Mouse (Mus musculus) forebrain, embryonic 15.5 days (tissue): Measurements from ENCODE around the gene Stk11. TPM values are rescaled to one million over a fixed set of nuclear protein-coding genes. Genes with fewer than 3 reads are reported as not detected.

Experiments
- ATAC-seq: fragments of 200-750 bp; cut with Nextera tagmentation; replicated peaks from 2 replicates; pipeline ENCODE4 v1.8.0; 2017; ENCODE audit warnings: mild to moderate bottlenecking, moderate TSS enrichment, moderate library complexity
- H3K27ac ChIP-seq: fragments of 300-500 bp; sonication (generic); replicated peaks from 2 replicates; pipeline ENCODE4 v1.5.1; 2015; ENCODE audit warnings: mild to moderate bottlenecking, inconsistent platforms
- H3K27me3 ChIP-seq: fragments of 300-500 bp; sonication (generic); 2 replicates; pipeline ENCODE4 v1.6.1; 2015; ENCODE audit warnings: inconsistent platforms
- H3K36me3 ChIP-seq: fragments of 300-500 bp; sonication (generic); 2 replicates; pipeline ENCODE4 v1.6.1; 2015; ENCODE audit warnings: mild to moderate bottlenecking, inconsistent platforms
- H3K4me1 ChIP-seq: fragments of 300-500 bp; sonication (generic); 2 replicates; pipeline ENCODE4 v1.6.1; 2015; ENCODE audit warnings: inconsistent platforms
- H3K4me2 ChIP-seq: fragments of 300-500 bp; sonication (generic); replicated peaks from 2 replicates; pipeline ENCODE4 v1.6.1; 2015; ENCODE audit warnings: mild to moderate bottlenecking, inconsistent platforms
- H3K4me3 ChIP-seq: fragments of 300-500 bp; sonication (generic); 2 replicates; pipeline ENCODE4 v1.5.1; 2015; ENCODE audit warnings: mild to moderate bottlenecking, inconsistent platforms
- H3K9ac ChIP-seq: fragments of 300-500 bp; sonication (generic); replicated peaks from 2 replicates; pipeline ENCODE4 v1.6.1; 2015; ENCODE audit warnings: mild to moderate bottlenecking, inconsistent platforms
- H3K9me3 ChIP-seq: fragments of 300-500 bp; sonication (generic); 2 replicates; pipeline ENCODE4 v1.6.1; 2016; ENCODE audit warnings: inconsistent platforms
- WGBS: fragments of 180-500 bp; shearing (Covaris S2); methylation state at CpG from one replicate; pipeline ENCODE4 v1.1.7; 2015; ENCODE audit warnings: mixed read lengths; 5-methylcytosine and 5-hydroxymethylcytosine counted together
- polyA plus RNA-seq: library from polyadenylated mRNA; unstranded; fragments of >200 nt; fragmentation: Nextera tagmentation; extraction: Ambion mirVana; gene quantifications from 2 replicates; pipeline ENCODE4 v1.2.1, GENCODE M21; 2015

Stk11 gene
- polyA plus RNA-seq, 1 experiment from 2014 or later: 20.3 TPM

DNA sequence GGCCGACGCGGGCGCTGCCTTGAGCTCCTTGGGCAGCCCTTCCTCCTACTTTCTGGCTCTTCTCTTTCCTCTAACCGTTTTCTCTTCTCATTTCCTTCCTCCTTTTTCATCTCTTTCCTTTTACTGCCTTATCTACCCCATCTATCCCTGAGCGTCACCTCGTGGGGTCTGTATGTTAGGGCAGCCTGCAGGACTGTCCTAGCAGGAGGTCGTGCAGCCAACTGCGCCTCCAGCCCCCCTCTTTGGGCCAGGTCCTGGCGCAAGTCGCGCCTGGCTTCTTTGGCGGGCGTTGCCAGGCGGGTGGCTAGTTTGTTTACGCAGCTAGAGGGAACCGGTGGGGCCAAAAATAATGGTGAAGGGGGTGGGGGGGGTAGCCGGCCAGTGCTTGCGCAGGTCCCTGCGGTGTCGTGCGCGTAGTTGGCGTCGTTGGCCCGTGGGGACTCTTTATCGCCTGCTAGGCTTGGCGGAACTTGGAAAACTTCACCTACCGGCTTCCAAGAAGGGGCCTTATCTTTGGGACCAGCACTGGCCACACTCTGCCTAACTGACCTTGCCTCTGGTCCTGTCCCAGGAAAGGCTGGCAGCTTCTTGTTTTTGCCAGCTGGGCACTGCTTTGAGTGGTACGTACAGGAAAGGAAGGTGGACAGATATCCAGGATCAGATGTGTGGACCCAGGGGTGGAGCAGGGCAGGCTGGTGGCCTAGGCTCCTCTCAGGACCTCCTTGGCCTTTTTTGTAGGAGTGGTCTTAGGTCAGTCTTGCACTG lies 1.5 kb downstream of the Stk11 start:
- peak overlapping the region; percentile 88 for H3K4me2 ChIP-seq
- H3K27me3 ChIP-seq: no peaks in the 10 kb centered on the region
- H3K9me3 ChIP-seq: no peaks in the 10 kb centered on the region
- peaks cover 47% of the 10 kb centered on the region for H3K4me1 ChIP-seq
- ATAC-seq: no peak
- H3K4me3 ChIP-seq: peak overlapping the region; percentile 68
- H3K27ac ChIP-seq: peak overlapping the region; percentile 28
- H3K36me3 ChIP-seq: 0 out of 2 replicates have a peak, but pooled peaks cover 3% of the 10 kb centered on the region
- 5% methylated on average over 30 of the region's 30 CpGs for WGBS
- H3K9ac ChIP-seq: peak overlapping the region; percentile 77

DNA sequence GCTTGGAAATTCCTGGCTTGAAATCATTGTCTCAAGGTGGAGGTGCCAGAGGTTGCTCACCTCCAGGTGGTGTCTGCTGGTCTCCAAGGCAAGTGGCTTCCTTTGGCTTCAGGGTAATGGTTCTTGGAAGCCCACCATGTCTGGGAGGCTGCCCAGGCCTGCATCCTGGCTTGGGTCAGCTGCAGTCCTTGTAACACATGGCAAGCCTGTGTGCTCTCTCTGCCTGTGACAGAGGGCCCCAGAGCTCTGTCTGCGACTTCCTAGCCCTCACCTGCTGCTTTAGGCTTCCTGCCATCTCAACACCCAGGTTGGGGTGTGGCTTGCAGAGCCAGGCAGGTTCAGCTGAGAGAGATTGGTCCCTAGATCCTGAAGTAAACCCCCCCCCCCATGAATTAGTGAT lies 2.1 kb downstream of the Stk11 start:
- WGBS: 69% methylated on average over 1 of the region's 1 CpGs
- peaks cover 47% of the 10 kb centered on the region for H3K4me1 ChIP-seq
- H3K4me3 ChIP-seq: peak overlapping the region; percentile 68
- no peaks in the 10 kb centered on the region for H3K27me3 ChIP-seq
- no peak for ATAC-seq
- H3K27ac ChIP-seq: no peak overlapping the region; the same call in 1 of the 2 replicates
- H3K36me3 ChIP-seq: 0 out of 2 replicates have a peak, but pooled peaks cover 3% of the 10 kb centered on the region
- peak overlapping the region; percentile 88 for H3K4me2 ChIP-seq
- no peaks in the 10 kb centered on the region for H3K9me3 ChIP-seq
- peak overlapping the region; percentile 77 for H3K9ac ChIP-seq

- peak overlapping the region; percentile 68 for H3K4me3 ChIP-seq
- H3K9ac ChIP-seq: 0 out of 2 replicates have a peak overlapping the region, but pooled peaks have one; percentile 77
- H3K4me1 ChIP-seq: peaks cover 47% of the 10 kb centered on the region
- peak overlapping the region; percentile 33; the same call in 1 of the 2 replicates for H3K27ac ChIP-seq
- H3K27me3 ChIP-seq: no peaks in the 10 kb centered on the region
- H3K36me3 ChIP-seq: 0 out of 2 replicates have a peak, but pooled peaks cover 3% of the 10 kb centered on the region
- H3K9me3 ChIP-seq: no peaks in the 10 kb centered on the region
- 43% methylated on average over 6 of the region's 6 CpGs for WGBS
- H3K4me2 ChIP-seq: peak overlapping the region; percentile 88
- ATAC-seq: no peak
Measured at GRCm38 (mm10) chr10:80118552-80118951, 2.9 kb downstream of the Stk11 start.

- 62% methylated on average over 2 of the region's 2 CpGs for WGBS
- Histone ChIP-seq H3K36me3 (peaks cover 5% of the 10 kb centered on the region; the same call in 1 of the 2 replicates), H3K4me1 (peaks cover 39% of the 10 kb centered on the region), H3K27me3 (no peaks in the 10 kb centered on the region), H3K9ac (no peak overlapping the region), H3K27ac (no peak overlapping the region), H3K4me3 (no peak overlapping the region), H3K4me2 (no peak overlapping the region), H3K9me3 (no peaks in the 10 kb centered on the region)
- ATAC-seq: no peak
Measured at GRCm38 (mm10) chr10:80120146-80120545, 4.5 kb downstream of the Stk11 start.

- peaks cover 17% of the 10 kb centered on the region for H3K36me3 ChIP-seq
- no peak overlapping the region for H3K27ac ChIP-seq
- H3K9ac ChIP-seq: no peak overlapping the region
- peaks cover 37% of the 10 kb centered on the region for H3K4me1 ChIP-seq
- no peak overlapping the region for H3K4me2 ChIP-seq
- no peaks in the 10 kb centered on the region for H3K27me3 ChIP-seq
- WGBS: 97% methylated on average over 2 of the region's 2 CpGs
- H3K9me3 ChIP-seq: no peaks in the 10 kb centered on the region
- ATAC-seq: no peak
- H3K4me3 ChIP-seq: no peak overlapping the region
Measured at GRCm38 (mm10) chr10:80121639-80122038, 6.0 kb downstream of the Stk11 start.

- H3K4me2 ChIP-seq: no peak overlapping the region
- peaks cover 13% of the 10 kb centered on the region for H3K4me1 ChIP-seq
- peaks cover 41% of the 10 kb centered on the region for H3K36me3 ChIP-seq
- 95% methylated on average over 9 of the region's 9 CpGs for WGBS
- H3K27ac ChIP-seq: no peak overlapping the region
- H3K9me3 ChIP-seq: no peaks in the 10 kb centered on the region
- no peak for ATAC-seq
- no peak overlapping the region for H3K4me3 ChIP-seq
- H3K9ac ChIP-seq: no peak overlapping the region
- no peaks in the 10 kb centered on the region for H3K27me3 ChIP-seq
Measured at GRCm38 (mm10) chr10:80123932-80124562, 8.4 kb downstream of the Stk11 start.

- H3K36me3 ChIP-seq: peaks cover 75% of the 10 kb centered on the region
Measured at GRCm38 (mm10) chr10:80127920-80128319, 12.3 kb downstream of the Stk11 start.

GRCm38 (mm10) chr10:80129846-80130245 lies 14.2 kb downstream of the Stk11 start:
- WGBS: 92% methylated on average over 9 of the region's 9 CpGs
- no peak for ATAC-seq
- Histone ChIP-seq H3K4me2 (no peak overlapping the region), H3K4me1 (peaks cover 21% of the 10 kb centered on the region), H3K27me3 (no peaks in the 10 kb centered on the region), H3K9me3 (no peaks in the 10 kb centered on the region), H3K27ac (no peak overlapping the region), H3K36me3 (peaks cover 92% of the 10 kb centered on the region), H3K9ac (no peak overlapping the region), H3K4me3 (no peak overlapping the region)

More at GRCm38 (mm10) chr10:80127920-80128319, 12.3 kb downstream of the Stk11 start:
- Histone ChIP-seq H3K9me3 (no peaks in the 10 kb centered on the region), H3K9ac (no peak overlapping the region), H3K4me2 (no peak overlapping the region), H3K27me3 (no peaks in the 10 kb centered on the region), H3K27ac (no peak overlapping the region), H3K4me3 (no peak overlapping the region), H3K4me1 (peaks cover 15% of the 10 kb centered on the region)
- WGBS: 93% methylated on average over 8 of the region's 8 CpGs
- no peak for ATAC-seq

DNA sequence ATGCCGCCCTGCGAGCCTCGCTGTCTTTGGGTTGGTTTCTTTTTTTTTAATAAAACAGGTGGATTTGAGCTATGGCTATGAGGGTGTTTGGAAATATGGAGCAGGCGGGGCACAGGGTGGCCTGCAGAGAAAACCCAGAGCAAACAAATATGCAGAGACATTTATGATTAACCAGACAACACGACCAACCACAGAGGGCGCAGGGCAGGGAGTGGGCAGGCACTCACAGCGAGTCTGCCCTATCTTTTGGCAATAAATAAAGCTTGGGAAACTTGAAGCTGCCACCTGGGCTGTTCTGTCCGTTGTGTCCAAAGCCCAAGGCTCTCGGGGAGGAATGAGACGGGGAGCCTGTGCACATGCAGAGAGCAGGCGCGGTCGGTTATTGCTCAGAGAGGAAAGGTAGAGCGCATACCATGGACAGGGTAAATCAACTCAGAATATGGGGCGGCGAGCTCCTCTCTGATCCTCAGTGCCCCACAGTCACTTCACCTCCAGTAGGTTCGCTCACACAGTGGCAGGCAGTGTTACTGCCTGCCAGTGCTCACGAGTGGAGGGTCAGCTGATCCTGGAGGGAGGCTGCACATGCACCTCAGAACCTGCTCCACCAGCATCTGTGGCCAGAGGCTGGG lies 14.9 kb downstream of the Stk11 start:
- no peaks in the 10 kb centered on the region for H3K27me3 ChIP-seq
- no peak overlapping the region for H3K9ac ChIP-seq
- H3K4me1 ChIP-seq: peaks cover 21% of the 10 kb centered on the region
- 0 out of 2 replicates have a peak overlapping the region, but pooled peaks have one; percentile 16 for H3K27ac ChIP-seq
- H3K9me3 ChIP-seq: no peaks in the 10 kb centered on the region
- no peak overlapping the region for H3K4me2 ChIP-seq
- ATAC-seq: no peak
- peaks cover 89% of the 10 kb centered on the region for H3K36me3 ChIP-seq
- no peak overlapping the region for H3K4me3 ChIP-seq
- whole genome bisulfite sequencing: 85% methylated on average over 18 of the region's 18 CpGs

GRCm38 (mm10) chr10:80131316-80131951 lies 15.8 kb downstream of the Stk11 start:
- peak overlapping the region; percentile 17 for H3K4me2 ChIP-seq
- H3K27ac ChIP-seq: 0 out of 2 replicates have a peak overlapping the region, but pooled peaks have one; percentile 16
- peak overlapping the region; percentile 17; the same call in 1 of the 2 replicates for H3K9ac ChIP-seq
- H3K9me3 ChIP-seq: no peaks in the 10 kb centered on the region
- peak overlapping the region; percentile 13 for H3K4me3 ChIP-seq
- 17% methylated on average over 55 of the region's 55 CpGs for WGBS
- ATAC-seq: peak; percentile 36; the same call in 1 of the 2 replicates
- peaks cover 25% of the 10 kb centered on the region for H3K4me1 ChIP-seq
- H3K27me3 ChIP-seq: no peaks in the 10 kb centered on the region
- peaks cover 87% of the 10 kb centered on the region for H3K36me3 ChIP-seq

DNA sequence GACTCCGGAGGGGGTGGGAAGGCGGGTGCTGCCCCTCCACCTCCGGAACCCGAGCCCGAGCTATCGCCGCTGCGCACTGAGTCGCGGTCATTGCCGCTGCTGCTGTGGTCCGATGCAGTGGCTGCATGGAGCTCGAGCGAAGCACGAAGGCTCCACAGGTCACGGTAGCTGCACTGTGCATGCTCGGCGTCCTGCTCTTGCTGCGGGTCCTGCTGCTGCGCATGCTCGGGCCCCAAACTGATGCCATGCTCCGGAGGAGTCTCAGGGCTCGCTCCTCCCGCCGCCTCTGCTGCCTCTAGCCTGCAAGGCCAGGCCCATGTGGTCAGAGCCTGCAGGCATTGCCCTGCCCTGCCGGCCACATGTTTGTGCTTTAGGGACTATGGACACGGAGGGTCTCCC lies 16.3 kb downstream of the Stk11 start:
- Histone ChIP-seq H3K9ac (peak overlapping the region; percentile 17; the same call in 1 of the 2 replicates), H3K27me3 (no peaks in the 10 kb centered on the region), H3K27ac (no peak overlapping the region), H3K4me2 (peak overlapping the region; percentile 17), H3K36me3 (peaks cover 82% of the 10 kb centered on the region), H3K9me3 (no peaks in the 10 kb centered on the region), H3K4me1 (peaks cover 30% of the 10 kb centered on the region), H3K4me3 (peak overlapping the region; percentile 13; the same call in 1 of the 2 replicates)
- ATAC-seq: no peak
- 37% methylated on average over 27 of the region's 27 CpGs for WGBS
